Comparison of ENCODE assay signal across 17 mouse cellular contexts in the genomic region with DNA sequence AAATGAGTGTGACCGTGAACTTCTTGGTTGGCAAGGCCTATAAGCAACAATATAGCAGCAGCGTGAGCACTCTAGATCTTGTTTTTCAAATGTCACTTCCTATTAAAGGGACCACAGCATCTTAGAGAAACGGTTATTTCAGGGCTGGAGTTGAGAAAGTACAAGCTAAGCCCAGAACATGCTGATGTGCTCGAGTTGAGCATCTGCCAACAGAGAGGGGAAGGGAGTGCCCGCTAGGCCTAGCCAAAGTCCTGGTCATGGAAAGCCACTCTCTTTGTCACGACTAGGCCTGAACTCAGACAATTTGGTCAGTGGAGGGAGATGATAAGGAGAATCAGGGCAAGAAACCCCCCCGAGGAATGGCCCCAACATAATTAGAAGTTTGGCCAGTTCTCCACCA.
A peak's percentile ranks its signal among the peaks of the same experiment; 100 is the strongest.
DNase-seq lines count a peak whose midpoint lies in the region; ATAC-seq and TF ChIP-seq lines count a peak whose summit lies in the region.
"Had no signal": no experiment of that assay in that cellular context is flagged by ENCODE, and none has a peak within 500 bp of the region (broad histone marks: within the 10 kb centered on the region; RNA-seq: fewer than 3 reads in every experiment).

No protein-coding gene starts in this region.

- H3K9ac ChIP-seq in lung, postnatal 0 days (replicated peaks; ENCODE audit: low read depth) = no peak overlapping the region
- H3K9ac ChIP-seq in heart, postnatal 0 days (replicated peaks; ENCODE audit: low read depth, low read length) = no peak overlapping the region
- no peak overlapping the region for H3K9ac ChIP-seq in forebrain, embryonic 16.5 days (replicated peaks; ENCODE audit: low read depth, low read length)
- H3K9ac ChIP-seq: embryonic facial prominence, embryonic 15.5 days; heart, embryonic 13.5 days; liver, embryonic 13.5 days; midbrain, embryonic 15.5 days had no signal

- no peak for TF ChIP-seq EP300 in lung, postnatal 0 days (IDR thresholded peaks at IDR 0.05)
- no peak for TF ChIP-seq EP300 in heart, postnatal 0 days (IDR thresholded peaks at IDR 0.05; ENCODE audit: low read depth)

- TF ChIP-seq POLR2A in embryonic fibroblast, embryonic 13.5 days (IDR thresholded peaks at IDR 0.05; ENCODE audit: low read depth, low read length) = no peak

- H3K36me3 ChIP-seq in lung, postnatal 0 days (ENCODE audit: insufficient read depth, low read length) = 0 out of 2 replicates have a peak, but pooled peaks cover 6% of the 10 kb centered on the region
- no peaks in the 10 kb centered on the region for H3K36me3 ChIP-seq in heart, postnatal 0 days (replicated peaks; ENCODE audit: control insufficient read depth, insufficient read depth, low read length)
- no peaks in the 10 kb centered on the region for H3K36me3 ChIP-seq in forebrain, embryonic 16.5 days (ENCODE audit: control insufficient read depth, insufficient read depth)
- H3K36me3 ChIP-seq: liver, embryonic 13.5 days; midbrain, embryonic 15.5 days had no signal

- H3K4me1 ChIP-seq in lung, postnatal 0 days (ENCODE audit: insufficient read depth, low read depth, low read length) = no peaks in the 10 kb centered on the region
- peaks cover 27% of the 10 kb centered on the region for H3K4me1 ChIP-seq in embryonic fibroblast, embryonic 13.5 days (ENCODE audit: control insufficient read depth, insufficient read depth, low read length)
- no peaks in the 10 kb centered on the region for H3K4me1 ChIP-seq in heart, postnatal 0 days (ENCODE audit: control insufficient read depth, insufficient read depth)
- H3K4me1 ChIP-seq in forebrain, embryonic 16.5 days (replicated peaks; ENCODE audit: control insufficient read depth, insufficient read depth, low read length) = no peaks in the 10 kb centered on the region
- H3K4me1 ChIP-seq: embryonic facial prominence, embryonic 15.5 days; heart, embryonic 13.5 days; liver, embryonic 13.5 days; midbrain, embryonic 15.5 days had no signal

- intact Hi-C loops in left cerebral cortex, postnatal 10 days (cut with DNase I) = loop anchor here (10.0 kb wide), 1 partner anchor 398 kb away; no protein-coding TSS in a partner anchor

- H3K27ac ChIP-seq in lung, postnatal 0 days (ENCODE audit: low read length) = no peak overlapping the region
- H3K27ac ChIP-seq in embryonic fibroblast, embryonic 13.5 days (ENCODE audit: insufficient read depth, low read length) = peak overlapping the region; percentile 7; the same call in 1 of the 2 replicates
- H3K27ac ChIP-seq in heart, postnatal 0 days (ENCODE audit: low read depth) = no peak overlapping the region
- no peak overlapping the region for H3K27ac ChIP-seq in forebrain, embryonic 16.5 days (ENCODE audit: low read length)
- H3K27ac ChIP-seq: embryonic facial prominence, embryonic 15.5 days; heart, embryonic 13.5 days; liver, embryonic 13.5 days; midbrain, embryonic 15.5 days had no signal

- ATAC-seq in lung, postnatal 0 days = no peak
- ATAC-seq in heart, postnatal 0 days (ENCODE audit: insufficient read depth, low read depth) = no peak
- peak; percentile 51 for ATAC-seq in megakaryocyte, adult 5-6 weeks (ENCODE audit: poor library complexity, severe bottlenecking)
- no peak for ATAC-seq in forebrain, embryonic 16.5 days
- ATAC-seq: activated CD4-positive, CD25-positive, alpha-beta regulatory T cell, adult 4 months; intestine, postnatal 0 days; midbrain, embryonic 15.5 days had no signal

- WGBS in lung, postnatal 0 days = 67% methylated on average over 7 of the region's 7 CpGs
- WGBS in heart, postnatal 0 days = 62% methylated on average over 7 of the region's 7 CpGs
- WGBS in forebrain, embryonic 16.5 days = 82% methylated on average over 7 of the region's 7 CpGs

- no peaks in the 10 kb centered on the region for H3K9me3 ChIP-seq in lung, postnatal 0 days (ENCODE audit: low read length)
- no peaks in the 10 kb centered on the region for H3K9me3 ChIP-seq in heart, postnatal 0 days (replicated peaks; ENCODE audit: control insufficient read depth, low read length)
- no peaks in the 10 kb centered on the region for H3K9me3 ChIP-seq in forebrain, embryonic 16.5 days (ENCODE audit: control insufficient read depth, low read length)
- H3K9me3 ChIP-seq: embryonic facial prominence, embryonic 15.5 days; heart, embryonic 13.5 days; liver, embryonic 13.5 days; midbrain, embryonic 15.5 days had no signal

- no peak overlapping the region for H3K4me3 ChIP-seq in lung, postnatal 0 days (ENCODE audit: low read depth, low read length)
- H3K4me3 ChIP-seq in embryonic fibroblast, embryonic 13.5 days (ENCODE audit: insufficient read depth, low read length) = no peak overlapping the region
- H3K4me3 ChIP-seq in heart, postnatal 0 days (ENCODE audit: low read depth, low read length) = no peak overlapping the region
- H3K4me3 ChIP-seq in forebrain, embryonic 16.5 days (replicated peaks; ENCODE audit: low read length) = no peak overlapping the region
- H3K4me3 ChIP-seq: embryonic facial prominence, embryonic 15.5 days; heart, embryonic 13.5 days; liver, embryonic 13.5 days; midbrain, embryonic 15.5 days had no signal

- TF ChIP-seq CTCF in lung, postnatal 0 days (IDR thresholded peaks at IDR 0.05) = no peak
- TF ChIP-seq CTCF in embryonic fibroblast, embryonic 13.5 days (IDR thresholded peaks at IDR 0.05; ENCODE audit: borderline replicate concordance, insufficient read depth, low read length) = no peak
- TF ChIP-seq CTCF in heart, postnatal 0 days (IDR thresholded peaks at IDR 0.05; ENCODE audit: low read depth) = no peak

- DNase-seq in lung, adult 18-20 months = peak; percentile 54 to 63
- DNase-seq in lung, postnatal 0 days (ENCODE audit: low spot score) = no peak
- peak; percentile 7 for DNase-seq in heart, postnatal 0 days (ENCODE audit: low spot score)
- DNase-seq in left cerebral cortex, postnatal 10 days (ENCODE audit: extremely low spot score in 1 of 2, low spot score in 2 of 2) = no peak
- no peak for DNase-seq in cerebellum, postnatal 25 days
- DNase-seq: cerebellum, adult 11-12 months; layer of hippocampus, postnatal 36 days; liver, embryonic 13.5 days; right cerebral cortex, postnatal 4 days had no signal

- H3K27me3 ChIP-seq in lung, postnatal 0 days (replicated peaks; ENCODE audit: insufficient read depth, low read length) = no peaks in the 10 kb centered on the region
- H3K27me3 ChIP-seq in heart, postnatal 0 days (ENCODE audit: control insufficient read depth, insufficient read depth, low read length) = no peaks in the 10 kb centered on the region
- no peaks in the 10 kb centered on the region for H3K27me3 ChIP-seq in forebrain, embryonic 16.5 days (replicated peaks; ENCODE audit: control insufficient read depth, insufficient read depth, low read length)
- H3K27me3 ChIP-seq: embryonic facial prominence, embryonic 15.5 days; liver, embryonic 13.5 days; midbrain, embryonic 15.5 days had no signal

- H3K4me2 ChIP-seq in lung, postnatal 0 days (replicated peaks; ENCODE audit: low read depth, low read length) = no peak overlapping the region
- H3K4me2 ChIP-seq in heart, postnatal 0 days (ENCODE audit: low read depth, low read length) = no peak overlapping the region
- H3K4me2 ChIP-seq in forebrain, embryonic 16.5 days (ENCODE audit: low read length) = no peak overlapping the region
- H3K4me2 ChIP-seq: embryonic facial prominence, embryonic 15.5 days; heart, embryonic 13.5 days; liver, embryonic 13.5 days; midbrain, embryonic 15.5 days had no signal

Comparison
In these comparisons a context has a peak if more than half of its experiments do, and no peak if none do; other contexts are left out.
1. DNase-seq: peak in lung, adult 18-20 months (2 of 2) and heart, postnatal 0 days (single experiment); none in lung, postnatal 0 days (single experiment), left cerebral cortex, postnatal 10 days (0 of 2) and cerebellum, postnatal 25 days (0 of 2).